Mouse (Mus musculus) megakaryocyte, embryonic 14.5 days (primary cell): ENCODE results near the gene Cryab. TPM values are rescaled to one million over a fixed set of nuclear protein-coding genes. Genes with fewer than 3 reads are reported as not detected.

Experiments used
- H3K27me3 ChIP-seq: replicated peaks from 2 replicates; pipeline ENCODE3; 2012; ENCODE audit warnings: inconsistent platforms
- H3K36me3 ChIP-seq: replicated peaks from 2 replicates; pipeline ENCODE3; 2012; ENCODE audit warnings: low read length, inconsistent platforms, mixed read lengths
- H3K4me1 ChIP-seq: 2 replicates; pipeline ENCODE4 v1.6.1; 2012; ENCODE audit warnings: inconsistent platforms
- H3K4me3 ChIP-seq: replicated peaks from 2 replicates; pipeline ENCODE3; 2012; ENCODE audit warnings: moderate library complexity, mild to moderate bottlenecking, inconsistent platforms
- H3K9me3 ChIP-seq: 2 replicates; pipeline ENCODE4 v1.6.1; 2012; ENCODE audit warnings: inconsistent platforms
- FLI1 ChIP-seq: IDR thresholded peaks from 2 replicates; pipeline ENCODE4 v1.6.1; 2012; ENCODE audit warnings: low read length, inconsistent platforms, mixed read lengths
- GATA1 ChIP-seq: IDR thresholded peaks from 3 replicates; pipeline ENCODE4 v1.6.1; 2012; ENCODE audit warnings: mixed read lengths, low read length, inconsistent platforms, borderline replicate concordance
- polyA plus RNA-seq: library from polyadenylated mRNA; stranded (reverse); fragments of >175 nt; gene quantifications from 2 replicates; pipeline ENCODE4 v1.2.3, GENCODE M21; 2012; ENCODE audit warnings: low replicate concordance; ENCODE audit not compliant: insufficient read depth

Cryab gene
- polyA plus RNA-seq, 1 experiment, result not detected

GRCm38 (mm10) chr9:50742261-50742660 is 8.9 kb upstream of the Cryab start:
- Histone ChIP-seq H3K9me3 (no peaks in the 10 kb centered on the region), H3K4me3 (no peak overlapping the region), H3K4me1 (peaks cover 37% of the 10 kb centered on the region), H3K27me3 (peaks cover 21% of the 10 kb centered on the region), H3K36me3 (no peaks in the 10 kb centered on the region)
- TF ChIP-seq GATA1 (no peak), FLI1 (no peak)

DNA sequence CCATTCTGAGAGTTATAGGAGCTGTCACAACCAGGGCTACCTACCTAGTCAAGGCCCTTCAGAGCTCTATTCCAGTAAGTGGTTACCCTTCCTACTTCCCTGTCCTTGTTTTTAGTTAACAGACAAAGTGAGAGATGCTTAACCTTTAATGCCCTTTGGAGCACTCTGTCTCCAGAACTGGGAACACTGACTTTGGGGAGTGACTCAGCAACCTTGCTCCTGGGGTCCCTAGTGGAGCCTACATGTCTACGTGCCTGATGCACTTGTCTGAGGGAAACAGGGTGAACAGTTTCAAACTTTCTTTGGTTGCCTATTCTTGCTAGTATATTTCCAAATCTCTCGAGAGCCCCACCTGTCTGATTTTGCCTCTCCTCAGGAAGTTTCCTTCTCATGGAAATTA is 8.4 kb upstream of the Cryab start:
- H3K4me3 ChIP-seq, result no peak overlapping the region
- peaks cover 18% of the 10 kb centered on the region for H3K27me3 ChIP-seq
- TF ChIP-seq GATA1 (no peak), FLI1 (no peak)
- H3K36me3 ChIP-seq, result no peaks in the 10 kb centered on the region
- peaks cover 37% of the 10 kb centered on the region for H3K4me1 ChIP-seq
- H3K9me3 ChIP-seq, result no peaks in the 10 kb centered on the region

- H3K27me3 ChIP-seq, result peaks cover 5% of the 10 kb centered on the region
- no peaks in the 10 kb centered on the region for H3K9me3 ChIP-seq
- H3K4me1 ChIP-seq, result peaks cover 22% of the 10 kb centered on the region
- peak overlapping the region; percentile 82 for H3K4me3 ChIP-seq
- no peak for TF ChIP-seq FLI1
- TF ChIP-seq GATA1, result no peak
- no peaks in the 10 kb centered on the region for H3K36me3 ChIP-seq
Observed at GRCm38 (mm10) chr9:50745806-50746205, 5.3 kb upstream of the Cryab start.

- no peak for TF ChIP-seq FLI1
- TF ChIP-seq GATA1, result no peak
- Histone ChIP-seq H3K27me3 (peaks cover 9% of the 10 kb centered on the region), H3K4me1 (peaks cover 19% of the 10 kb centered on the region), H3K36me3 (no peaks in the 10 kb centered on the region), H3K9me3 (no peaks in the 10 kb centered on the region), H3K4me3 (peak within 1 kb of the TSS; percentile 82)
Observed at GRCm38 (mm10) chr9:50746214-50746677, 4.9 kb upstream of the Cryab start, which contains the start of gene 2310030G06Rik. Gene 2310030G06Rik, minus strand, starts transcription at chr9:50746536.

DNA sequence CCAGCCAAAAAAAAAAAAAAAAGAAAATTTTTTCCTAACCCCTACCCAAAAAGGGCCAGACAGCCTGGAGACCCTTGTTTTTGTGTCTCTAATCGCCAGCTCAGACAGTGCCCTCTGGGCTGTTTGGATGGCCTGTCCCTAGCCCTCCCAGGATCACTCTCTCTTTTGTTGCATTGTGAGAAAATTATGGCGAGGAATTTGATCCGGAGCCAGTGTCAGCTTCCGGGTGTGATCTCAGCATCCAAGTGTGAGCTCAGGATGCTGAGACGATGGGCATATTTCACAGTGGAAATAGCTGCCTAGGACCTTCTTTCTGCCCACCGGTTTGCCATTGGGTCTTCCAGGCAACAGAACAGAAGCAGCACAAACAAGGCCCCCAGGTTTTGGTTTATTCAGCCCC is 419 bp upstream of the Cryab start:
- Histone ChIP-seq H3K4me3 (no peak overlapping the region), H3K9me3 (no peaks in the 10 kb centered on the region), H3K27me3 (peaks cover 38% of the 10 kb centered on the region), H3K36me3 (no peaks in the 10 kb centered on the region), H3K4me1 (peaks cover 15% of the 10 kb centered on the region)
- TF ChIP-seq FLI1 (no peak), GATA1 (no peak)

DNA sequence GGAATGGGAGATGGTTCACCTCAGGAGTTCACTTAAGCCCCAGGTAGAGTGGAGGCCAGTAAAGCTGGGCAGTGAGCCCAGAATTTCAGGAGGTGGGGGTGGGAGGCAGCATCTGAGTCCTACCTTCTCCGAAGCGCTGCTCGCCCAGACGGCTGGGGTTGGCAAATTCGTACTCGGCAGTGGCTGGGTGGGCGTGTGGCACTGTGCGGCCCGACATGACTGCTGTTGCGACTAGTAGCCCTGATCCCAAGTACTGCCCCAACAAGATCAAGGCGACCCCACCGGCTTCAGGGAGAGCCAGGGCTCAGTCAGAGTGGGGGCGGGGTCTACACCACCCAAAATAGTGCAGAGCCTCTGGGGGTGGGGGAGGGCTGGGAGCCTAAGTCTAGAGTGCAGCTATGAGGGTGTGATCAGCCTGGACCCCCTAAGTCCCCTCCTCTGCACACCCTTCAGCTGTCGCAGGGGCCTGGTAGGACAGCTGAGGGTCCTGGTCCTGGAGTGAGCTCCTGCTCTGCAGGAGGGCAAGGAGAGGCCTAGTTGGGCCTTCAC is 1.0 kb downstream of the Cryab start, which contains the start of gene Hspb2:
TSS of gene Hspb2 (minus strand) at position 301 of the 549 bp plus-strand sequence.
- no peaks in the 10 kb centered on the region for H3K36me3 ChIP-seq

GRCm38 (mm10) chr9:50752784-50753615 is 1.9 kb downstream of the Cryab start:
- Histone ChIP-seq H3K36me3 (no peaks in the 10 kb centered on the region), H3K9me3 (no peaks in the 10 kb centered on the region), H3K4me3 (no peak overlapping the region), H3K27me3 (peaks cover 37% of the 10 kb centered on the region), H3K4me1 (peaks cover 8% of the 10 kb centered on the region; the same call in 1 of the 2 replicates)
- no peak for TF ChIP-seq FLI1
- no peak for TF ChIP-seq GATA1

More for the DNA sequence above, 1.0 kb downstream of the Cryab start, which contains the start of gene Hspb2:
- Histone ChIP-seq H3K9me3 (no peaks in the 10 kb centered on the region), H3K27me3 (peaks cover 35% of the 10 kb centered on the region), H3K4me1 (peaks cover 8% of the 10 kb centered on the region; the same call in 1 of the 2 replicates), H3K4me3 (no peak within 1 kb of the TSS)
- TF ChIP-seq FLI1 (no peak), GATA1 (no peak)

GRCm38 (mm10) chr9:50753947-50754346 is 2.8 kb downstream of the Cryab start:
- Histone ChIP-seq H3K36me3 (no peaks in the 10 kb centered on the region), H3K4me3 (no peak overlapping the region), H3K4me1 (peaks cover 8% of the 10 kb centered on the region; the same call in 1 of the 2 replicates), H3K27me3 (peaks cover 40% of the 10 kb centered on the region), H3K9me3 (no peaks in the 10 kb centered on the region)
- TF ChIP-seq FLI1 (no peak), GATA1 (no peak)

DNA sequence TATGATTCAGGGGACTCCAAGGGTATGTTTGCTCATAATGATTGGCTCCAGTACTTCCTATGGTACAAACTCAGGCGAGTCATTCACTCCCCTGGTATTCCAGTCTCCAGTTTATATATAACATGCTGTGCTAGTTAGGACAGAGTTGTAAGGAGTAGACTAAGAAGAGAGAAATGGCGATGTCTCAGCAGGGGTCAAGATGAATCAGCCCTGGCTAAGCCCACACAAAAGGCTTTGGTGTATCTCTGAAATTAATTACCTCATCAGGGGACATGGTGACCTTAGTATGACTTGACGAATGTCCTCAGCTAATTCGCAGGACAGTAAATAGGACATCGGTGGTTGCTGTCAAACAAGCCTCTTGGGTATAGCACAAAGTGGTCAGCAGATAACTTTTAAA is 5.6 kb downstream of the Cryab start:
- Histone ChIP-seq H3K9me3 (no peaks in the 10 kb centered on the region), H3K27me3 (peaks cover 32% of the 10 kb centered on the region), H3K4me3 (no peak overlapping the region), H3K36me3 (no peaks in the 10 kb centered on the region), H3K4me1 (peaks cover 7% of the 10 kb centered on the region; the same call in 1 of the 2 replicates)
- no peak for TF ChIP-seq FLI1
- TF ChIP-seq GATA1, result no peak
